Mouse (Mus musculus) central nervous system, embryonic 14 days (tissue): ENCODE measurements around the gene Dock7. TPM values are rescaled to one million over a fixed set of nuclear protein-coding genes. Genes with fewer than 3 reads are reported as not detected.

Experiments
- polyA plus RNA-seq: library from polyadenylated mRNA; depleted of rRNA; stranded (reverse); fragments of >200 nt; gene quantifications from 2 replicates; pipeline ENCODE4 v1.2.3, GENCODE M21; 2012; rRNA removed

Dock7 gene
- polyA plus RNA-seq = 212 and 238 TPM in 2 replicates

GRCm38 (mm10) chr4:99120211-99121122, at the start of gene Dock7:
Gene Dock7, minus strand, starts transcription at chr4:99120915.

GRCm38 (mm10) chr4:99030686-99031085, 90.0 kb downstream of the Dock7 start, which contains the start of gene Angptl3:
Gene Angptl3, plus strand, starts transcription at chr4:99030954.

GRCm38 (mm10) chr4:98923568-98924070, 197.1 kb downstream of the Dock7 start, which contains the start of gene Usp1:
Gene Usp1, plus strand, starts transcription at chr4:98923810.

Other genes starting within 250 kb of the Dock7 start
- 32.6 and 44.4 TPM in 2 replicates for gene Usp1, start 197.1 kb downstream of the Dock7 start, polyA plus RNA-seq
- 0.06 TPM in 1 of 2 replicates, not detected in the other for gene Angptl3, start 90.0 kb downstream of the Dock7 start, polyA plus RNA-seq
- gene Atg4c, start 73.0 kb upstream of the Dock7 start, polyA plus RNA-seq = 11.6 and 12.1 TPM in 2 replicates
- 1.6 and 1.7 TPM in 2 replicates for gene Gm12689, start 175.0 kb upstream of the Dock7 start, polyA plus RNA-seq